Mouse (Mus musculus): ENCODE results near the gene Pxmp2. TPM values are rescaled to one million over a fixed set of nuclear protein-coding genes. Genes with fewer than 3 reads are reported as not detected.

Gene Pxmp2
- total RNA-seq, 2 experiments from 2014 or later: 26.8 to 46.1 TPM

DNA sequence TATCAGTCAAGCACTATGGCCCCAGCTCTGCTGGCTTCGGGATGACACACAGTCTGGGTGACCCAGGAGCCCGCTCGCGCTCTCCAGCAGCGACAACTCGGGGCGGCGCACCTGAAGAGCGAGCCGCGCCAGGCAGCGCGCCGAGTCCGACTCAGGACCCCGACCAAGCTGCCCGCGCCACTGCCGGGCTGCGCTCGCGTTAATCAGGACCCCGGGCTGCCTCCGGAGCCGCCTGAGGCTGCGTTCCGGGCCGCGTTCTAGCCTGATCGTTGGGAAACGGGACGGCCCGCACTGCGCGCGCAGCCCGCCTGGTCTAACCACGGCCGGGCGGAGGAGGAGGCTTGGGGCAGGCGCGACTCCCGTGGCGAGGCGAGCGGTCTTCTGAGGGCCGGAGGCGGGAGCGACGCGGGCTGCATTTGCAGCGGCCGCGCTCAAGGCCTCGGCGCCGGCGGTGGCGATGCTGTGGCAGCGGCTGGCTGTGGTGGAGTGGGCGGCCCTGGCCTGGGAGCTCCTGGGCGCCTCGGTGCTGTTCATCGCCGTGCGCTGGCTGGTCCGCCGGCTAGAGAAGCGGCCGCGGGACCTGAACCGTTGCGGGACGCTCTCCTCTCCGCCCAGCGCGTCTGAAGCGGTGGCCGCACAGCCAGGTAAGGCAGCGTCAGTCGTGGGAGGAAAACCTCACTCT, 55.1 kb downstream of the Pxmp2 start, which contains the start of gene Ankle2:
Gene Ankle2 (plus strand): TSS at position 225 of the 682 bp plus-strand sequence.
- DNase-seq: peak; percentile 96

DNA sequence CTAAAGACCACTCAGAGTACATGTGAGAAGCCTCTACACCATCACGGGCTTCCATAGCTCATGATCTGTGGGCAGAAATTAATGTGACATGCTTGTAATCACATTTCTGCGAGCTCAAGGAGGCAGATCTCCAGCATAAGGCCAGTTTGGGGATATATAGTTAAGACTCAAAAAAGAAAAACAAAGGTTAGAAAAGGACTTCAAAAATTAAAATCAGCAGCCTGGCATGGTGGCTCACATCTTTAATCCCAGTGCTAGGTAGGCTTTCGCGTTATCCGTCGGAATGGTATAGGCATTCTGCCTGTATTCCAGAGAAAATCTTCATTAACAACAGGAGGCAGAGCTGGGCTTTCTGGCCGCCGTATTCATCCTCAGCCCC, 55.6 kb downstream of the Pxmp2 start:
- no peak for DNase-seq

DNA sequence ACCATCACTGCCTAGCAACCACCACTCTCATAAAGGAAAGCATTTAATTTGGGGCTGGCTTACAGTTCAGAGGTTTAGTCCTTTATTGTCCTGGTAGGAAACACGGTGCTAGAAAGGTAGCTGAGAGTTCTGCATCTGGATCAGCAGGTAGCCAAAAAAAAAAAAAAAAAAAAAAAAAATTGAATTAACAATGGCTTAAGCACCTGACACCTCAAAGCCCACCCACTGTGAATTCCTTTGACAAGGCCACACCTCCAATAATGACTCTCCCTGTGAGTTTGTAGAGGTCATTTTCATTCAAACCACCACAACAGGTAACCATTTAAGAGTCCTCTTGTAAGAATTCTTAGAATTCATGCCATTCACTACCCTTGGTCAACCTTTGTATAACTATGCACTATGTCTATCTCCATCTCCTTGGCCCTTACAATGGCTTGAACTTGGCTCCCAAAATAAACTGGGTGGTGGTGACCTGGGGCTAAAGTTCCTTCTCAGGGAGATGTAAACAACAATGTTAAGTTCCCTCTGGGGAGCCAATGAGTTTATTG, 58.6 kb downstream of the Pxmp2 start:
- DNase-seq: no peak

DNA sequence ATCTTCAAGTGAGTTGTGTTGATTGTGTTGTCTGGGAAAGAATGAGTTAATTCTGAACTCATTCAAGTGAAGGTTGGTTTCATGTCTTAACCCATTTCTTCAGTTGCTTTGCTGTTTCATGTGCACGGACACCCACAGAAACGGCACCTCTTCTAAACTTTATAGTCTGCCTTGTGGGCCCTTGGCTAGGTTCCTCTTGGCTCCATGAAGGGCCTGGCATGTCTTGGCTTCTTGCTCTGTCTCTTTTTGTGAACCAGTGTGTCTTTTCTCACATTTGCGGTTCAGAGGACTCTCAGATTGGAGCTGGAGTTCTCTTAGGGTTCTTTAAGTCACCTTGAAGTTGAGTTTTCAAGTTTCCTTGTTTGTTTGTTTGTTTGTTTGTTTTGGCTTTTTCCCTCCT, 60.9 kb downstream of the Pxmp2 start:
- DNase-seq: no peak

Other genes with a start within 250 kb of the Pxmp2 start
- 1 to 10 TPM; 3.4 to 7.9 TPM for gene Gm17655, start 213.7 kb downstream of the Pxmp2 start, total RNA-seq (2021)
- gene Gm35315, start 191.8 kb downstream of the Pxmp2 start, total RNA-seq (2021): under 1 TPM; 0.33 to 0.58 TPM
- gene Plcxd1, start 186.2 kb downstream of the Pxmp2 start, total RNA-seq (2021): under 1 TPM; 0.18 to 0.42 TPM
- 10 to 100 TPM; 44.4 to 54.2 TPM for gene Gtpbp6, start 178.0 kb downstream of the Pxmp2 start, total RNA-seq (2021)
- 1 to 10 TPM; 3.8 to 5.1 TPM for gene Zfp605, start 176.1 kb downstream of the Pxmp2 start, total RNA-seq (2021)
- 10 to 100 TPM; 34.3 to 44.4 TPM for gene Chfr, start 150.3 kb downstream of the Pxmp2 start, total RNA-seq (2021)
- 10 to 100 TPM; 31.6 to 37.8 TPM for gene Golga3, start 109.5 kb downstream of the Pxmp2 start, total RNA-seq (2021)
- gene Ankle2, start 55.2 kb downstream of the Pxmp2 start, total RNA-seq (2021): 10 to 100 TPM; 37.1 to 40.6 TPM
- 10 to 100 TPM; 41.4 to 42.7 TPM for gene Pgam5, start 16.3 kb downstream of the Pxmp2 start, total RNA-seq (2021)
- gene Pole, start 120 bp upstream of the Pxmp2 start, total RNA-seq (2021): 10 to 100 TPM in 1 of 2 experiments, 1 to 10 TPM in 1; 7.6 to 12.0 TPM
- under 1 TPM; 0.63 to 0.97 TPM for gene P2rx2, start 57.0 kb upstream of the Pxmp2 start, total RNA-seq (2021)
- not detected for gene Lrcol1, start 58.5 kb upstream of the Pxmp2 start, total RNA-seq (2021)
- 10 to 100 TPM; 54.5 to 63.6 TPM for gene Fbrsl1, start 162.3 kb upstream of the Pxmp2 start, total RNA-seq (2021)

Data from adrenal gland, postnatal 10 days (tissue).